Mouse (Mus musculus) brain, adult 10 weeks (tissue): Measurements from ENCODE around the gene Gls2. TPM values are rescaled to one million over a fixed set of nuclear protein-coding genes. Genes with fewer than 3 reads are reported as not detected.

Experiments used
- polyA plus RNA-seq: library from polyadenylated mRNA; stranded (reverse); fragments of 350-450 nt; fragmentation: Illumina TruSeq; extraction: RNeasy Lipid Tissue Mini Kit (QIAGEN cat#74804); gene quantifications from one replicate; pipeline ENCODE4 v1.2.3, GENCODE M21; 2015; ENCODE audit warnings: low read depth, low replicate concordance

Gene Gls2
- polyA plus RNA-seq = 39.5 TPM

GRCm38 (mm10) chr10:128194024-128194550 lies at the start of gene Gls2:
Gene Gls2, plus strand, starts transcription at chr10:128194457.

GRCm38 (mm10) chr10:128179989-128180388 lies 14.3 kb upstream of the Gls2 start, which contains the start of gene Rbms2:
Gene Rbms2, minus strand, starts transcription at chr10:128180297.

GRCm38 (mm10) chr10:128211390-128212108 lies 17.3 kb downstream of the Gls2 start, which contains the start of gene Spryd4:
Gene Spryd4, minus strand, starts transcription at chr10:128211807.

GRCm38 (mm10) chr10:128225538-128225937 lies 31.3 kb downstream of the Gls2 start, which contains the start of gene Mip:
Gene Mip, plus strand, starts transcription at chr10:128225838.

GRCm38 (mm10) chr10:128231697-128232419 lies 37.6 kb downstream of the Gls2 start, which contains the start of gene Timeless:
Gene Timeless, plus strand, starts transcription at chr10:128232065.

GRCm38 (mm10) chr10:128253677-128254255 lies 59.5 kb downstream of the Gls2 start, which contains the start of gene Apon:
Gene Apon, plus strand, starts transcription at chr10:128254096.

Other genes starting within 250 kb of the Gls2 start
- gene Hsd17b6, start 186.8 kb upstream of the Gls2 start, polyA plus RNA-seq = not detected
- 10.8 TPM for gene Prim1, start 179.3 kb upstream of the Gls2 start, polyA plus RNA-seq
- gene Naca, start 158.9 kb upstream of the Gls2 start, polyA plus RNA-seq = 731 TPM
- gene Ptges3, start 135.5 kb upstream of the Gls2 start, polyA plus RNA-seq = 153 TPM
- 1,953 TPM for gene Atp5b, start 111.2 kb upstream of the Gls2 start, polyA plus RNA-seq
- gene Baz2a, start 102.9 kb upstream of the Gls2 start, polyA plus RNA-seq = 20.7 TPM
- 11.2 TPM for gene Rbms2, start 14.2 kb upstream of the Gls2 start, polyA plus RNA-seq
- 11.4 TPM for gene Spryd4, start 17.4 kb downstream of the Gls2 start, polyA plus RNA-seq
- gene Mip, start 31.4 kb downstream of the Gls2 start, polyA plus RNA-seq = not detected
- gene Timeless, start 37.6 kb downstream of the Gls2 start, polyA plus RNA-seq = 4.7 TPM
- gene Apon, start 59.6 kb downstream of the Gls2 start, polyA plus RNA-seq = not detected
- gene Apof, start 74.2 kb downstream of the Gls2 start, polyA plus RNA-seq = not detected
- 22.9 TPM for gene Stat2, start 76.1 kb downstream of the Gls2 start, polyA plus RNA-seq
- gene Il23a, start 104.3 kb downstream of the Gls2 start, polyA plus RNA-seq = 0.46 TPM
- gene Pan2, start 108.9 kb downstream of the Gls2 start, polyA plus RNA-seq = 13.7 TPM
- gene Cnpy2, start 128.0 kb downstream of the Gls2 start, polyA plus RNA-seq = 94.6 TPM
- 216 TPM for gene Cs, start 143.3 kb downstream of the Gls2 start, polyA plus RNA-seq
- 67.8 TPM for gene Coq10a, start 174.5 kb downstream of the Gls2 start, polyA plus RNA-seq
- gene Ankrd52, start 182.7 kb downstream of the Gls2 start, polyA plus RNA-seq = 25.4 TPM
- 0.57 TPM for gene Slc39a5, start 206.8 kb downstream of the Gls2 start, polyA plus RNA-seq
- gene Nabp2, start 217.0 kb downstream of the Gls2 start, polyA plus RNA-seq = 120 TPM
- 73.7 TPM for gene Rnf41, start 217.2 kb downstream of the Gls2 start, polyA plus RNA-seq